Mouse (Mus musculus) embryonic fibroblast, embryonic 13.5 days (primary cell): ENCODE results near the gene Syngr3.

Source experiments
- CTCF ChIP-seq: IDR thresholded peaks from 2 replicates; pipeline ENCODE4 v1.5.1; 2011; ENCODE audit warnings: mild to moderate bottlenecking, control low read depth, low read length, moderate library complexity, borderline replicate concordance; ENCODE audit not compliant: insufficient read depth
- POLR2A ChIP-seq: IDR thresholded peaks from 2 replicates; pipeline ENCODE4 v1.6.1; 2011; ENCODE audit warnings: low read depth, mild to moderate bottlenecking, control low read depth, low read length, moderate library complexity

GRCm38 (mm10) chr17:24644030-24644715, 45.6 kb downstream of the Syngr3 start:
- TF ChIP-seq POLR2A (no peak), CTCF (no peak)
